Mouse (Mus musculus) retina, postnatal 7 days (tissue): ENCODE results near the gene Vamp1.
"Not testable (repeated sequence)": the region's sequence is repeated elsewhere in the genome, so short reads cannot be mapped to it uniquely, and the experiment has no call there.

Source experiments
- DNase-seq: peaks from one replicate; pipeline ENCODE4 v3.0.0-alpha.2; 2012; ENCODE audit warnings: low read depth, low spot score

Gene Vamp1

GRCm38 (mm10) chr6:125244551-125244950 is 29.2 kb downstream of the Vamp1 start:
- no peak for DNase-seq

GRCm38 (mm10) chr6:125252285-125252684 is 36.9 kb downstream of the Vamp1 start:
- DNase-seq: no peak

GRCm38 (mm10) chr6:125252711-125253110 is 37.4 kb downstream of the Vamp1 start:
- DNase-seq: no peak

- no peak for DNase-seq
Observed at GRCm38 (mm10) chr6:125253863-125254715, 38.7 kb downstream of the Vamp1 start.

- DNase-seq: no peak
Observed at GRCm38 (mm10) chr6:125255516-125256044, 40.2 kb downstream of the Vamp1 start.

GRCm38 (mm10) chr6:125256222-125256966 is 41.0 kb downstream of the Vamp1 start:
- DNase-seq: no peak

- DNase-seq: no peak
Observed at GRCm38 (mm10) chr6:125260006-125260555, 44.7 kb downstream of the Vamp1 start.

GRCm38 (mm10) chr6:125264219-125264618 is 48.9 kb downstream of the Vamp1 start:
- DNase-seq: no peak

- no peak for DNase-seq
Observed at GRCm38 (mm10) chr6:125265239-125265638, 49.9 kb downstream of the Vamp1 start.

GRCm38 (mm10) chr6:125266091-125266490 is 50.7 kb downstream of the Vamp1 start:
- no peak for DNase-seq

- not testable (repeated sequence) for DNase-seq
Observed at GRCm38 (mm10) chr6:125266600-125266999, 51.2 kb downstream of the Vamp1 start.

- no peak for DNase-seq
Observed at GRCm38 (mm10) chr6:125267469-125267868, 52.1 kb downstream of the Vamp1 start.

- no peak for DNase-seq
Observed at GRCm38 (mm10) chr6:125268799-125269198, 53.4 kb downstream of the Vamp1 start.

GRCm38 (mm10) chr6:125271455-125272227 is 56.3 kb downstream of the Vamp1 start:
- peak; percentile 78 for DNase-seq

- no peak for DNase-seq
Observed at GRCm38 (mm10) chr6:125272228-125272785, 57.0 kb downstream of the Vamp1 start.

- no peak for DNase-seq
Observed at GRCm38 (mm10) chr6:125274841-125275563, 59.7 kb downstream of the Vamp1 start.

- no peak for DNase-seq
Observed at GRCm38 (mm10) chr6:125279729-125280128, 64.4 kb downstream of the Vamp1 start.

GRCm38 (mm10) chr6:125282721-125283120 is 67.4 kb downstream of the Vamp1 start:
- not testable (repeated sequence) for DNase-seq

- no peak for DNase-seq
Observed at GRCm38 (mm10) chr6:125284250-125284649, 68.9 kb downstream of the Vamp1 start.

GRCm38 (mm10) chr6:125284751-125285150 is 69.4 kb downstream of the Vamp1 start:
- DNase-seq: no peak
